Mouse (Mus musculus): ENCODE results near the gene Olfr701. TPM values are rescaled to one million over a fixed set of nuclear protein-coding genes. Genes with fewer than 3 reads are reported as not detected.

The Olfr701 gene
- polyA plus RNA-seq (2017; shearing (Covaris generic)), result not detected

GRCm38 (mm10) chr7:106813829-106814228 lies at the start of gene Olfr701:
Gene Olfr701 (plus strand): TSS chr7:106814129.

GRCm38 (mm10) chr7:106793098-106793497 lies 20.8 kb upstream of the Olfr701 start, which contains the start of gene Olfr699:
Gene Olfr699 (minus strand): TSS chr7:106793198.

GRCm38 (mm10) chr7:106808734-106809133 lies 5.2 kb upstream of the Olfr701 start, which contains the start of gene Olfr700:
Gene Olfr700 (minus strand): TSS chr7:106808834.

DNA sequence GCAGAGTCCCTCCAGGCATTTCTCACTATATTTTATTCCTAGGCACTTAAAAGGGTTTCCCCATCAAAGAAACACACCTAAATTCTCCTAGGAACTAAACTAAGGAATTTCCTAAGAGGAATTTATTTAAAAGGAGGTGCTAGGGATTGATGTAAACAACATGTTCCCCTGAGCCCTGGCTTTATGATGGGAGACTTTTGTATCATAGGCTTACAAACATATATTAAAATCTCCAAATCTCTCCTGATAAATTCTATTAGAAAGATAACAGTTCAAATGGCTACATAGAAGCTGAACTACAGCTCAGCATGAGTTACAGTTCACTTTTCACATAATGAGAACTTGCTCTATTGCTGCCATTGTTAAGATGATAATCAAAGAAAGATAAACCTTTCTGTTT lies 19.9 kb downstream of the Olfr701 start, which contains the start of gene Olfr702:
Gene Olfr702, minus strand, starts transcription at position 101 of the 400 bp plus-strand sequence.

DNA sequence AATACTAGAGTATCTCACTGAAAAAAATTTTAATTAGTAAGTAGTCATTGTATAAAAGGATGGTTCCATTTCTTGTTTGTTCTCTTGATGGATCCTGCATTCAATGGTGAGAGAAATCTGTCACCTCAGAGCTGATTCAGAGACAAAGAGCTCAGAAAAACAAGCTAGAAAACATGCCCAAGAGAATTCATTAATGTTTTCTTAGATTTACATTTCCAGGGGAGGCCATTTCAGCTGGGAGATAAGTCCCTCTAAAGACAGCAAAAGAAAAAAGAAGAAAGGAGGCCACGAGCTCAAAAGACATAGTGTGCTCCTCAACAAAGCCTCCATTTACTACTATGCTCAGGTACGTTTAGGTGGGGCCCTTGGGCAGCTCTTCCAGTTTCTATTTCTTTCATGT lies 29.1 kb downstream of the Olfr701 start, which contains the start of gene Olfr703:
Gene Olfr703, plus strand, starts transcription at position 301 of the 400 bp plus-strand sequence.

DNA sequence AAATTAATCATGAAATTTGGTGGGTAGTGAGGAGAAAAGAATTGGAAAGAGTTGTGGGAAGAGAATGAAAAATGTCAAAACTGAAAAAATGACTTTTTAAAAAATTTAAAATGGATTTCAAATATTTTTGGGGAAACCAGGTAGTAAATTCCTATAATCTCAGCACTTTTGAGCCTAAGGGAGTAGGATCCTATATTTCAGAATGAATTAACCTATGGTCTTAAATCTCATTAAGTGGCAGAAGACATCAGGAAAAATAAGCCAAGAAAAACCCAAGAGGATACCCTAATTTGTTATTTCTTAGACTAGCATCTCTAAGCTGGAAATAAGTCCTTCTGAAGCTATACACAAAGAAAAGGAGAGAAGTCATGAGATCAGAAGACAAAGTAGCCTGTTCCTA lies 49.0 kb downstream of the Olfr701 start, which contains the start of gene Olfr704:
Gene Olfr704, plus strand, starts transcription at position 301 of the 400 bp plus-strand sequence.

Other genes with a start within 250 kb of the Olfr701 start
- gene Olfr693, start 133.5 kb upstream of the Olfr701 start, polyA plus RNA-seq (2017; shearing (Covaris generic)), result not detected
- gene Olfr694, start 122.3 kb upstream of the Olfr701 start, polyA plus RNA-seq (2017; shearing (Covaris generic)), result not detected
- not detected for gene Olfr695, start 97.7 kb upstream of the Olfr701 start, polyA plus RNA-seq (2017; shearing (Covaris generic))
- gene Olfr697, start 71.7 kb upstream of the Olfr701 start, polyA plus RNA-seq (2017; shearing (Covaris generic)), result not detected
- gene Olfr698, start 58.7 kb upstream of the Olfr701 start, polyA plus RNA-seq (2017; shearing (Covaris generic)), result not detected
- gene Olfr699, start 20.9 kb upstream of the Olfr701 start, polyA plus RNA-seq (2017; shearing (Covaris generic)), result not detected
- gene Olfr700, start 5.3 kb upstream of the Olfr701 start, polyA plus RNA-seq (2017; shearing (Covaris generic)), result not detected
- gene Olfr702, start 19.8 kb downstream of the Olfr701 start, polyA plus RNA-seq (2017; shearing (Covaris generic)), result not detected
- not detected for gene Olfr703, start 29.2 kb downstream of the Olfr701 start, polyA plus RNA-seq (2017; shearing (Covaris generic))
- gene Olfr704, start 49.1 kb downstream of the Olfr701 start, polyA plus RNA-seq (2017; shearing (Covaris generic)), result 0.55 TPM
- gene Olfr705, start 62.8 kb downstream of the Olfr701 start, polyA plus RNA-seq (2017; shearing (Covaris generic)), result not detected
- gene Olfr706, start 74.0 kb downstream of the Olfr701 start, polyA plus RNA-seq (2017; shearing (Covaris generic)), result not detected
- gene Olfr707, start 87.1 kb downstream of the Olfr701 start, polyA plus RNA-seq (2017; shearing (Covaris generic)), result not detected
- not detected for gene Olfr1532-ps1, start 93.9 kb downstream of the Olfr701 start, polyA plus RNA-seq (2017; shearing (Covaris generic))
- gene Olfr709-ps1, start 118.1 kb downstream of the Olfr701 start, polyA plus RNA-seq (2017; shearing (Covaris generic)), result not detected
- gene Olfr710, start 134.2 kb downstream of the Olfr701 start, polyA plus RNA-seq (2017; shearing (Covaris generic)), result not detected
- 0.07 TPM for gene Olfr6, start 149.8 kb downstream of the Olfr701 start, polyA plus RNA-seq (2017; shearing (Covaris generic))
- not detected for gene Olfr711, start 161.3 kb downstream of the Olfr701 start, polyA plus RNA-seq (2017; shearing (Covaris generic))
- gene Olfr2, start 191.9 kb downstream of the Olfr701 start, polyA plus RNA-seq (2017; shearing (Covaris generic)), result not detected
- gene Olfr713, start 217.0 kb downstream of the Olfr701 start, polyA plus RNA-seq (2017; shearing (Covaris generic)), result not detected